Mouse (Mus musculus) brain, embryonic 14.5 days (tissue): Measurements from ENCODE around the gene Fars2.

Source experiments
- CTCF ChIP-seq: fragments of 200-500 bp; IDR thresholded peaks from 2 replicates; pipeline ENCODE4 v1.5.1; 2012; ENCODE audit warnings: inconsistent platforms, mild to moderate bottlenecking, moderate library complexity, borderline replicate concordance; ENCODE audit not compliant: insufficient read depth, insufficient read length; ENCODE audit errors: extremely low read depth
- POLR2A ChIP-seq: fragments of 200-500 bp; IDR thresholded peaks from 2 replicates; pipeline ENCODE4 v1.6.1; 2012; ENCODE audit warnings: mild to moderate bottlenecking, inconsistent platforms, borderline replicate concordance; ENCODE audit not compliant: poor library complexity, insufficient read depth, insufficient read length, severe bottlenecking; ENCODE audit errors: extremely low read depth

GRCm38 (mm10) chr13:36696351-36696771 is 579.1 kb downstream of the Fars2 start:
- TF ChIP-seq CTCF (no peak), POLR2A (no peak)
